Mouse (Mus musculus): Measurements from ENCODE around the gene Kcnab1.

The Kcnab1 gene

GRCm38 (mm10) chr3:65204356-65205075 lies 95.3 kb downstream of the Kcnab1 start:
- in situ Hi-C loops (cut with MseI, MboI): no loop called here

DNA sequence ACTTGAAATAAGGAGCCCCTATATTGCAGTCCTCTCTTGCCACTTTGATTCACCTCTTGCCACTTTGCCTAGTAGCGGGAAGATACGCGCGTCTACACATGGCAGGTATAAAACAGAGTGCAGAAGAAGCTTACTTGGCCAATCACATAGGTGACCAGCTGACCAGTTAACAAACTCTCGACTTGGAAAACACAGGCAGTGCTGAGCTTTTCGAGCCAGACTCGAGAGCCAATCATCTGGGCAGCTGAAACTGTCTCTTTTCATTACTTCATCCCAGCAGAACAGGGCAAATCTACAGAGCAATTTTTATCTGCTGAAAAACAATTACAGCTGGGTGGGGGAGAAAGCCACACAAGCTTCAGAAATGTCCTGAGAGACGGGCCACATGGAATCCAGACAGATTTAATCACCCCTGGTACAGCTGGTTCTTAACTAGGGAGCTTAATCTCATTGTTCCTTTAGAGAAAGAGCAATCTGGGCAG lies 96.4 kb downstream of the Kcnab1 start:
- in situ Hi-C loops (cut with MseI, MboI): no loop called here

GRCm38 (mm10) chr3:65213725-65214124 lies 104.5 kb downstream of the Kcnab1 start:
- in situ Hi-C loops (cut with MseI, MboI): no loop called here

- in situ Hi-C loops (cut with MseI, MboI): no loop called here
Observed at GRCm38 (mm10) chr3:65214635-65215034, 105.5 kb downstream of the Kcnab1 start.

DNA sequence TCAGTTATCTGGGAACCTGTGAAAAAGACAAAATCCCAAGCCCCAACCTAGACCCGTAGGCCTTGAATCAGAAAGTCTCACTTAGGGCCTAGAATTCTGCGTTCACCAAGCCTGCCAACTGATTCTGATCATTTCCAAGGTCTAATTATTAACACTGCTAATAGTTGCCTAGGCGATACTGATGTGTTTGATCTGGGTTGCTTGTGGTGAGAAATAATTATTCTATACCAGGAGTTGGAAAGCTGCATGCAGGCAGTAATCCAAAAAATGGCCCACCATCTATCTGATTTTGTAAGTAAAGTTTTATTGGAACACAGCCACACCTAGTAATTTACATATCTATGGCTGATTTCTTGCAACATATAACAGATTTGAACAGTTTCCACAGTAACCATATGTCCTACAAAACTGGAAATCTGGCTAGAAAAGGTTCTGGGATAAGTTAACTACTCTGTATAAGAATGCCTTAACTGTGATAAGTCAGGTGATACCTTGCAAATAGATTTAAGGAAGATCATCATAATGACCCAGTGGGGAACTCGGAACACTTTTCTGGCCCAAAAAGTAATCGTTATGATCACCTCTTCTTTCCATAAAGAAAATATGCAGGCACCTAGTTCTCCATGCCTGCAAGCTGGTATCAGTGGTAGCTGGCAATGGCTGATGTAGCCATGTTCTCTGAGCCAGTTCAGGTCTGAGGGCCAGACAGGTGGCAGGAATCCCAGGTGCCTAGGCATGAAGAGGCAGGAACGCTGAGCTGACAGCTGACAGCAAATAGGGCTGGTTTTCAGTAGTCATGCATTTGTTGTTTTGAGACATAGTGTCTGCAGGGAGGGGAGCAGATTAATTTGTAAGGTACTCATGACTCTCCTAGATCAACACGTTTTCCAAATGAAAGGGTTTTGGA lies 108.7 kb downstream of the Kcnab1 start:
- in situ Hi-C loops (cut with MseI, MboI): no loop called here

DNA sequence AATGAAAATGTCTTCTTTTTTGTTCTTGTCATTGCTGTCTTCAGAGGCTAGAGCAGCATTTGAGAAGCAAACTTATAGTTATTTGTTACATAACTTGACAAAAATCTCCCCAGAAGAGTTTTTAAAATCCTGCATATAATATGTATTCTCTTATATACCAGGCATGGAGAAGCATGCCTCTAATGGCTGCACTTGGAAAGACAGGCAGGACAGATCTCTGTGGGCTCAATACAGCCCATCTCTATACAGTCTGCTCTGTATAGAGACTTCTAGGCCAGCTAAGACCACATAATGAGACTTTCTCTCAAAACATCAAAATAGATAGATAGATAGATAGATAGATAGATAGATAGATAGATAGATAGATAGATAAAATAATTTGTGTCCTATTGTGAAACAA lies 111.1 kb downstream of the Kcnab1 start:
- in situ Hi-C loops (cut with MseI, MboI): no loop called here

- in situ Hi-C loops (cut with MseI, MboI): no loop called here
Observed at GRCm38 (mm10) chr3:65223635-65224034, 114.5 kb downstream of the Kcnab1 start.

DNA sequence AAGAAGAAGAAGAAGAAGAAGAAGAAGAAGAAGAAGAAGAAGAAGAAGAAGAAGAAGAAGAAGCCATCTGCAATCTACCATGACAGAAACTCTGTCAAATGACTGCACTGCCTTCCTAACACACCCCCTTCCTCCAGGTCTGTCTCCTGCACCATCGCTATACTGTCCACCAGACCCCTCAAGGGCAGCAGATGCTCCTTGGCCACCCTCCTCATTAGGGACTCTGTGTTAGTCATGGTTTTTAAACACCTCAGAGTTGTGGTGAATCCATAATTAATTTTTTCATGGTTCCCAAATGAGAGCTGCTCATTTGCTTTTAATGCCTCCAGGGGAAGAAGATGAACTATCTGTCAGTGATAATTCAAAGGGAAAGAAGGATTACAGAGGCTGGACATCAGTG lies 121.8 kb downstream of the Kcnab1 start:
- in situ Hi-C loops (cut with MseI, MboI): no loop called here

DNA sequence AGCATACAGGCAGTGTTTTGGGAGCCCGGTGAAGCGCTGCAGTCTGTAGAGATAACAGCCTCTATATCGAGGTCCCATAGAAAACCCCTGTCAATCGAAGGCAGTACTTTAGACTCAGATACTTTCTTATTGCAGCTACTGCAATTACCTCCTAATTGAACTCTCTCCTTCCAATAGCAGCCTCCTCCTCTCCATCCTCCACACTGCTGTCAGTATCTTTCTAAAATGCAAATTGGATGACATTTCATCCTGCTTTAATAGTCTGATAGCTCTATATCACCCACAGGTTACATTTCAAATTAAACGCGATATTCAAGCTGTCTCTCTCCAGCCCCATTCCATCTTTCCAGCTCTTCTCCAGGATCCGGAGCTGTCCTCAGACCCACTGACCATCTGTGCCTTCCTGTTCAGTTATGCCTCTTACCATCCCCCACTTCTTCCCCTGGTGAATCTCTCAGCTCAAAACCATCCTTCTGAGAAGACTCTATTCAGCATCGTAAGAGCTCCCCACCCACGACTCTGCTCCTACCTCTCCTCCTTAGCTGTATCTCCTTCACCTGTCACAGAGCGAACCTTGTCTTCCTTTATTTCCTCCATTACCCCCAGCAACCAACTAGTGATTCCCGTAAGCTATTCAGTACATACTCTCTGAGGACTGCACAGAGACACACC lies 122.4 kb downstream of the Kcnab1 start:
- in situ Hi-C loops (cut with MseI, MboI): no loop called here

DNA sequence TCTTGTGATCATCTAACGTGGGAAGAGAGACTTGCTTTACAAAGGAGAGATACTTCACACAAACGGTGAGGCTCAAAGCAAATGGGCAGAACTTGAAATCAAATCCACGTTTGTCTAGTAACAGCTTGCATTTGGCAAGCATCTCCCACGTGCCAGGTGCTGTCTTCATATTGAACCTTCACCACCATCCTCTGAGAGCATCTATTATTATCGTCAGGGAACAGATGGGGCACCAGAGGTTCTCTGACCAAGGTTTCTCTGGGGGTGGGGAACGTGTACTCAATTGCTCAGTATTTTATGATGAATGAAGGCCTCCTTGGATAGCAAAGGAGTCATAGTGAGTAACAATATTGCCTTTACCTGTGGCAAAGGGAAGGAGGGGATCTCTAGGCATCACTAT lies 139.8 kb downstream of the Kcnab1 start:
- in situ Hi-C loops (cut with MseI, MboI): no loop called here

DNA sequence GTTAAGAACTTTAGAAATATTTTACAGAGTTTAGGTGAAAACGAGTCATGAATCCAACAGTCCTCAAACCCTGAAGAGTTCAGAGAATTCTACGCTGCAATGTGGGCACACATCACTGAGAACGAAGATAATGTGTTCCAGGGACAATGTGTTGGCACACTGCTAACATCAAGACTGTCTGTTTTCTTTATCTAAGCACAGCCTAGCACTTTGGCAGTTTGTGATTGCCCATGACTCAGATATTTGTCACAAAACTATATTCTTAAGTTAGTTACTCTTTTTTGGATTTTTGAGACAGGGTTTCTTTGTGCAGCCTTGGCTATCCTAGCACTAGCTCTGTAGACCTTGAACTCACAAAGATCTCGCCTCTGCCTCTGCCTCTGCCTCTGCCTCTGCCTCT lies 151.3 kb downstream of the Kcnab1 start:
- in situ Hi-C loops (cut with MseI, MboI): no loop called here

- in situ Hi-C loops (cut with MseI, MboI): no loop called here
Observed at GRCm38 (mm10) chr3:65262506-65263422, 153.6 kb downstream of the Kcnab1 start.

DNA sequence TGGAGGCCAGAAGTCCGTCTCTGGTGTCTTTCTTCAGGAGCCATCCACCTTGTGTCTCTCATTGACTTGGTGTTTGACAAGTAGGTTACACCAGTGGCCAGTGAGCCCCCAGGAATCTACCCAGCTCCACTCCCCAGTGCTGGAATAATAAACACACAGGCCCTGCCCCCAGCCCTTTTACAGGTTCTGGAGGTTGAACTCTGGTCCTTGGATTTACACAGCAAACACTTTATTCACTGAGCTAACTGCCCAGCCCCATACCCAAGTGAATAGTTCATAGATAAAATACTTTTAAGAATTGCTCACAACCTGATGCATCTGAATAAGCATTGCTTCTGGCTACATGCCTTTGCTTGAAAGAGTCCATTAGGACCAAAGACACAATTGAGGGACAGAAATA lies 164.1 kb downstream of the Kcnab1 start:
- in situ Hi-C loops (cut with MseI, MboI): no loop called here

- in situ Hi-C loops (cut with MseI, MboI): no loop called here
Observed at GRCm38 (mm10) chr3:65277777-65278176, 168.6 kb downstream of the Kcnab1 start.

- in situ Hi-C loops (cut with MseI, MboI): no loop called here
Observed at GRCm38 (mm10) chr3:65283366-65283765, 174.2 kb downstream of the Kcnab1 start.

DNA sequence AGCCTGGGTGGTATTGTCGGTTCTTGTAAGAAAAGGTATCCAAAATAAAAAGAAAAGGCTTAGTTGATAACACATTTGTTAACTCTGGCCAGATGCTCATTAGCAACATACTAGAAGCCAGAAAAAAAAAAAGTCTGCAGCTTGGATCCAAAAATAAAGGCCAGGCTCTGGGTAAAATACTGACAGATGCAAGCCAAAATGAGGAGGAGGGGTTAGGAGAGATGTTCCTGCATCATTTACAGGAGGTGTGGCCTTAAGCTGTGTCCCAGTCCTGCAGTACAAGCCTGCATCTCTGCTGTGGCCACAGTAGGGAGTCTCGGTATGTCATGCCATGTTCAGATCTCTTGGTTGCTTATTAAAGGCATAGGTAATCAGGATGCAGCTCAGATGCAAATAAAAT lies 179.8 kb downstream of the Kcnab1 start:
- in situ Hi-C loops (cut with MseI, MboI): no loop called here

GRCm38 (mm10) chr3:65296996-65297395 lies 187.8 kb downstream of the Kcnab1 start:
- in situ Hi-C loops (cut with MseI, MboI): no loop called here

GRCm38 (mm10) chr3:65299205-65299604 lies 190.0 kb downstream of the Kcnab1 start:
- in situ Hi-C loops (cut with MseI, MboI): no loop called here

DNA sequence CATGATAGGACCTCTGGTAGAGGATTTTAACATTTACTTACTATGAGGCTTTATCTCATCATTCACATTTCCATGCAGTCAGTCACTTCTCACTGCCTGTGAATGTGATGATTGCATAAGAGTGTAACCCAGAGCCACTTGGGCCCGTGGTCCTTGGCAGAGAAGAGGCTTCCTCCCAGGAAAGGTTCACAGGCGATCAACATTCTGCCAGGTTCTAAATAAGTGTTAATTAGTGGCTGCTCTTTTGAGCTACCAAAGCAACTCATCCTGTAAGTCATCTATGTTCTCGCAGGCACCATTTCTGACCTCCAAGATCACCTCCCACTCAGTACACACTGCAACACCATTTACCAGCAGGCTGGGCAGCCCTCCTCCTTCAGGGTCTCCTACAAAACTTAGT lies 192.3 kb downstream of the Kcnab1 start:
- in situ Hi-C loops (cut with MseI, MboI): no loop called here

DNA sequence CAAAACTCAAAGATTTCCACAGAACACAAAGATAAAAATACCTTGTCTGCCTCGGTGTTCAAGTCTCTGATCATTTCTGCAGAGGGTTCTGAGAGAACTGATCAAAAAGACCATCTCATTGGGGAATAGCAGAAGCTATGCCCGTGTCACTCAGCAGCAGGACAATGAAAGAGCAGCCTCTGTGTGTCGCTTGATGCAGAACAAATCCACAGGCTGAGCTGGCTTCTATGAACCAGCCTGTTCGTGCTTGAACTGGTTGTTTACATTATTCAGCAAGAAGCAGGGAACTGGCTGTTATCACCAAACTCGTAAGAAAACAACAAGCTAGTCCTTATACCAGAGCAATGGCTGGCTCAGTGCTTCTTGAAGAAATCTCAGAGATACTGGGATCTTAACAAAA lies 193.4 kb downstream of the Kcnab1 start:
- in situ Hi-C loops (cut with MseI, MboI): no loop called here

- in situ Hi-C loops (cut with MseI, MboI): no loop called here
Observed at GRCm38 (mm10) chr3:65315837-65316236, 206.7 kb downstream of the Kcnab1 start.
